Comparison of ENCODE assay signal across 8 mouse cellular contexts in genomic region chr6:92941281-92941731, GRCm38 (mm10). TPM values are rescaled to one million over a fixed set of nuclear protein-coding genes. Genes with fewer than 3 reads are reported as not detected.
A peak's percentile ranks its signal among the peaks of the same experiment; 100 is the strongest.
DNase-seq lines count a peak whose midpoint lies in the region; ATAC-seq and TF ChIP-seq lines count a peak whose summit lies in the region.

No protein-coding gene starts in this region.

- TF ChIP-seq POLR2A in lung, adult 2 months (IDR thresholded peaks at IDR 0.05; ENCODE audit: borderline replicate concordance, extremely low read depth, low read depth, low read length), result peak; percentile 86; the same call in 1 of the 2 replicates

- TF ChIP-seq CTCF in lung, adult 2 months (IDR thresholded peaks at IDR 0.05; ENCODE audit: insufficient read depth, low read length), result peak; percentile 56

- peaks cover 30% of the 10 kb centered on the region for H3K27me3 ChIP-seq in hindbrain, embryonic 11.5 days (ENCODE audit: control insufficient read depth, insufficient read depth, low read length)

- under 1% methylated on average over 21 of the region's 21 CpGs for WGBS in hindbrain, embryonic 11.5 days
- under 1% methylated on average over 21 of the region's 21 CpGs for WGBS in lung, adult 2 months

- DNase-seq in T-cell, adult 2 months (ENCODE audit: low spot score), result peak; percentile 8
- DNase-seq in cerebellum, postnatal 4 days (ENCODE audit: low spot score in 2 of 2), result peak; percentile 41 to 58
- peak; percentile 48 to 54 for DNase-seq in frontal cortex, postnatal 36 days (ENCODE audit: low spot score in 2 of 2)
- peak; percentile 79 for DNase-seq in hindbrain, embryonic 11.5 days (ENCODE audit: low spot score)
- peak; percentile 69 for DNase-seq in layer of hippocampus, adult 9-11 months
- DNase-seq in lung, adult 2 months, result peak; percentile 82
- DNase-seq in ovary, adult 18-20 months (ENCODE audit: low spot score), result peak; percentile 88
- peak; percentile 57 for DNase-seq in urinary bladder, postnatal 10 days (ENCODE audit: low spot score)

- peak; percentile 75 for ATAC-seq in hindbrain, embryonic 11.5 days (ENCODE audit: low FRiP score)

- H3K4me1 ChIP-seq in hindbrain, embryonic 11.5 days (replicated peaks; ENCODE audit: control insufficient read depth, insufficient read depth, low read length), result peaks cover 9% of the 10 kb centered on the region
- H3K4me1 ChIP-seq in lung, adult 2 months (ENCODE audit: control insufficient read depth, insufficient read depth, low read length), result peaks cover 8% of the 10 kb centered on the region

- no peak overlapping the region for H3K9ac ChIP-seq in hindbrain, embryonic 11.5 days (ENCODE audit: low read depth, low read length)

- peak overlapping the region; percentile 48 for H3K4me3 ChIP-seq in hindbrain, embryonic 11.5 days (ENCODE audit: low read depth, low read length)
- H3K4me3 ChIP-seq in lung, adult 2 months (replicated peaks; ENCODE audit: extremely low read depth, low read depth, low read length), result peak overlapping the region; percentile 84

- no peak overlapping the region for H3K27ac ChIP-seq in hindbrain, embryonic 11.5 days (ENCODE audit: low read depth, low read length)

- H3K4me2 ChIP-seq in hindbrain, embryonic 11.5 days (replicated peaks; ENCODE audit: low read depth, low read length), result peak overlapping the region; percentile 62

- no peaks in the 10 kb centered on the region for H3K36me3 ChIP-seq in hindbrain, embryonic 11.5 days (ENCODE audit: control insufficient read depth, insufficient read depth, low read length)

- no peaks in the 10 kb centered on the region for H3K9me3 ChIP-seq in hindbrain, embryonic 11.5 days (ENCODE audit: control insufficient read depth, low read length)

RNA-seq across cellular contexts. Expression of gene Adamts9, which starts 2.0 kb away (rescaled TPM):
- 1.9 and 4.7 TPM in 2 replicates for polyA plus RNA-seq in hindbrain, embryonic 11.5 days (2014; fragmentation: Nextera tagmentation; extraction: Ambion mirVana)
- 6.7 and 12.2 TPM in 2 replicates for polyA plus RNA-seq in lung, adult 2 months (2012; rRNA removed)

Comparison
In these comparisons a context has a peak if more than half of its experiments do, and no peak if none do; other contexts are left out.
1. DNase-seq: peak in every context shown above with its lines; median percentile 88 in ovary, adult 18-20 months; 82 in lung, adult 2 months; 79 in hindbrain, embryonic 11.5 days; 69 in layer of hippocampus, adult 9-11 months; 57 in urinary bladder, postnatal 10 days; 51 in frontal cortex, postnatal 36 days; 50 in cerebellum, postnatal 4 days; 8 in T-cell, adult 2 months.